Mouse (Mus musculus) lung, adult 2 months (tissue): ENCODE measurements around the gene Tspoap1.

ENCODE experiments used
- CTCF ChIP-seq: fragments of 200-500 bp; IDR thresholded peaks from 2 replicates; pipeline ENCODE4 v1.5.1; 2011; ENCODE audit warnings: mild to moderate bottlenecking, low read length, control low read depth; ENCODE audit not compliant: insufficient read depth
- POLR2A ChIP-seq: fragments of 200-500 bp; IDR thresholded peaks from 2 replicates; pipeline ENCODE4 v1.6.1; 2011; ENCODE audit warnings: low read depth, mild to moderate bottlenecking, control low read depth, low read length, borderline replicate concordance; ENCODE audit errors: extremely low read depth

- TF ChIP-seq CTCF (no peak), POLR2A (no peak)
Observed at GRCm38 (mm10) chr11:87747716-87748115, 12.6 kb upstream of the Tspoap1 start.
